Mouse (Mus musculus) ES-CJ7 (cell line): ENCODE data around the gene Mia3.
"Not testable (repeated sequence)": the region's sequence is repeated elsewhere in the genome, so short reads cannot be mapped to it uniquely, and the experiment has no call there.

Source experiments
- DNase-seq: peaks from one replicate; pipeline ENCODE4 v3.0.0; 2011; ENCODE audit warnings: low read depth, low spot score

Gene Mia3

DNA sequence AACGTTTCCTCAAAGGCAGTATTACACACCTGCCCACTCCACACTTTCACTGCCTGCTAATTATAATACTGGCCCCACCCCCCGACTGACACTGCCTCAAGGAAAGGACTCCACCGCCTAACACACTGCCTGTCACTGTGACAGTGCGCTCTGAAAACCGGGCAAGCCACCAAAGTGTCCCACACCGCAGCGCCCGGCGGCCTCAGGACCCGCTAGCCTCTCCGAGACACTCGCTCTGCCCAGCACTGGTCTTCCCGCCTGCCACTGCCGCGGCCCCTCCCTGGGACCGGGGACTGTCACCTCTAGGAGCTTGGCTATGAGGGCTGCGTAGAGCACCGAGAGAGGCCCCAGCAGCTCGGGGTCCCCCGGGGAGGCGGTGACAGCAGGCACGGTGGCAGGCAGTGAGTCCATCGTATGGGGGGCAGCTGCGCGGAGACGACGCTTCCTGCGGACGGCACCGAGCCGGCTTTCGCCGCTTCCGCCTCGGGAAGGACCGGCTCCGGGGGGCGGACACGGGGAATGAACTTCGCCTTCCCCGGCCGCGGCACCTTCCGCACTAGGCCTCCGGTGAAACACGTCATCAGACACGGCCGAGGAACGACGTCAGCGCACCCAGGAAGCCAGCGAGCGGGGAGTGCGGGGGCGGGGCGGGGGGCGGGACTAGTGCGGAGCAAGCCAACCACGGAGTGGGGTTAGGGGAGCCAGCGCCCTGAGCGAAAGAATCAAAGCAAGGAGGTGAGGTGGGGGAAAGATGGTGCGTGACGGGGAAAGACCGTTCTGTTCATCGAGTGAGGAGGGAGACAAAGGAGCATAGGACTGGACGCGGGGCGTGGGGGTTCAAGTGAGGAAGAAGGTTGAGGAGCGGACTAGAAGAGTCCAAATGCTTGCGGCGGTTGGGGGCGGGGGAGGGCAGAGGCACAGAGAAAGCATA is 24.2 kb downstream of the Mia3 start:
- peak; percentile 86 for DNase-seq

GRCm38 (mm10) chr1:183342902-183343301 is 26.5 kb downstream of the Mia3 start:
- not testable (repeated sequence) for DNase-seq

GRCm38 (mm10) chr1:183327171-183327570 is 42.2 kb downstream of the Mia3 start:
- no peak for DNase-seq

DNA sequence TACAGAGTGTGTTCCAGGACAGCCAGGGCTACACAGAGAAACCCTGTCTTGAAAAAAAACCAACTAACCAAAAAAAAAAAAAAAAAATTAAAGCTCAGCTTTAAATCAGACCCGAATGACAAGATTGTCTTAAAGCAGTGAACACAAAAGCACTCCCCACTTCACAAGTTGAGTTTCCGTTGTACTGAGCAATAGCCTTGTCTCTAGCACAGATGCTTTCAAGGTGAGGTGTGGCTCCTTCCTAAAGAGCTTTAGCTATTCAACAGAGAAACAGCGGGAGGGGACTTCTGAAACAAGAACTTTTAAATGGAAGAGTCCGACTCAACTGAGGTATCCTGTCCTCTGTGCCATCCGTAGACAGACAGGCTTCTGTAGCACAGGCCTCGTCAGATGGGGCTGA is 44.9 kb downstream of the Mia3 start:
- peak; percentile 95 for DNase-seq

DNA sequence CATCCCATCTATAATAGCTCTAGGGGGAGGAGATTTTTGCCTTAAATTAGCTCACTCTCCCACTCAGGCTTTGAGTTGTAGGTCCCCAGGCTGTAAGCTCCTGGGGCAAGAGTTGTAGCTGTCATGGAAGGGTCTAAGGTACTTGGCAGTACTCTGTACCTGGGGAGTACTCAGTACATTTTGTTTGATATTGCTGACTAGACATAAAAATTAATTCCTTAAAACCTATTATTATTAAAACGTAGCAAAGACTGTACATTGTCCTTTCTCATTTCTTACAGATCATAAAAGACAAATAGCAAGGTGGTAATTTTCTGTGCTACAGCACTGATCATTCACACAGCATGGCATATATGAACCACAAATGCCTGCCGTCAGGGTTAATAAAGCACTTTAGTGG is 45.4 kb downstream of the Mia3 start:
- no peak for DNase-seq

DNA sequence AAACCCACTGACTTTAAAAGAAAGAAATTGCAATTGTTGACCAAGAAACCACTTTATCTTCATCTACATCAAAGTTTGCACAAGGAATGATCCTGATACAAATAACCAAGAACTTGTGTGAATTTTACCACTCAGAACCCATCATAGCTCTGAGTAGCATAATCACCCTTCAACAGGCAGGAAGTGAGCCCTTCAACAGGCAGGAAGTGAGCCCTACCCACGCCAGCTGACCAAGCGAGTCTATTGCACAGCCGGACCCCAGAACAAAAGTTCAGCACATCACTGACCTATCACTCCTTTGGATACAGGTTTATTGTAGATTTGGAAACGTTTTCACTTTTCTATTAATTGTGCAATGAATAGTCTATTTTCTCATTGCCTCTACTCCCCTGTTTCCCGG is 46.9 kb downstream of the Mia3 start:
- not testable (repeated sequence) for DNase-seq

GRCm38 (mm10) chr1:183320708-183321107 is 48.6 kb downstream of the Mia3 start:
- no peak for DNase-seq

DNA sequence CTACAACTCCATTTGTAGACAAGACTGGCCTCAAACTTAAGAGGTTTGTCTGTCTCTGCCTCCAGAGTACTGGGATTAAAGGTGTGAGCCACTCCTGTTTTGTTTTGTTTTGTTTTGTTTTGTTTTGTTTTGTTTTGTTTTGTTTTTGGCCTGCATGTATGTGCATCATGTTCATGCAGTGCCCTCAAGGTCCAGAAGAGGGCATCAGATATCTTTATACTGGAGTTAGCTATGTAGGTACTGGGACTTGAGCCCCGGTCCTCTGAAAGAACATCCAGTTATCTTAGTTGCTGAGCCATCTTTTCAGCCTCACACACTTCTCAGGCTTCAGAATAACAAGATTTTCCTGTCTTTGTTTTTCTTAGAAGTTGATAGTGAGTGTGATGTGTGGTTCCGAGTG is 53.6 kb downstream of the Mia3 start:
- peak; percentile 62 for DNase-seq

- no peak for DNase-seq
Observed at GRCm38 (mm10) chr1:183312076-183312475, 57.3 kb downstream of the Mia3 start.

GRCm38 (mm10) chr1:183309601-183310000 is 59.8 kb downstream of the Mia3 start:
- not testable (repeated sequence) for DNase-seq

DNA sequence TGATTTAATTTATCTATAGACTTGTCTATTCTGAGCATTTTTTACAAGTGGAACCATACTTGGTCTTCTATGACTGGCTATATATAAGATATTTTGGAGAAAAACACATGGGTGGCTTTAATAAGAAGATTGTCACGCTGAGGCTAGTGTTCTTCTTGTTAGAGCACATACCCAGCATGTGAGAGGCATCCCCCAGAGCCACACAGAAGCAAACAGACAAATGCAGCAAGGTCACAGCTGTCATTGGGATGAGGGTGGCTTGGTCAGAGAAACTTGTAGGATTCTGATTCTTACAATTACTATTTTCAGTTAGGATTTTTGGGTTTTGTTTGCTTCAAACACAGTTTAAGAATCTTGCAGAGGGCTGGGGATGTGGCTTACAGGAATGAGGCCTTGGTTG is 60.9 kb downstream of the Mia3 start:
- DNase-seq, result no peak

DNA sequence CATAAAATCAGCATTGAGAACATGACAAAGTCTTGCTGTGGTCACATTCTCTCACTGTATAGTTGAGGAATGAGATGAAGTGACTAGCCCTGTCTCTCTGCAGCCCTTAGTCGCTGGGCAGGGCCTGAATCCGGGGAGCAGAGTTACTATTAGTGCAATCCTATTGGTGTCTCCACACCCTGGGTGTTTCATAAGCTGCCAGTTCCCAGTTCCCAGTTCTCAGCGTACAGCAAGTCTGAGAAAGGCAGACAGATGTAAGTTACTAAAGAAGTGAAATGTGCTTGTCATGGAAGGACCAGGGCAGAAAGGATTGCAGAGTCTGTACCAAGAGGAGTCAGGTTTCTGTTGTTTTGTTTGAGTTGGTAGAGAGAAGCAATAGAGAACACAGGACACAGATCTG is 61.8 kb downstream of the Mia3 start:
- no peak for DNase-seq

- DNase-seq, result peak; percentile 100
Observed at GRCm38 (mm10) chr1:183299161-183299560, 70.2 kb downstream of the Mia3 start.

- peak; percentile 35 for DNase-seq
Observed at GRCm38 (mm10) chr1:183297886-183298489, 71.4 kb downstream of the Mia3 start.

- peak; percentile 48 for DNase-seq
Observed at GRCm38 (mm10) chr1:183297473-183297885, 71.9 kb downstream of the Mia3 start.

- DNase-seq, result peak; percentile 93
Observed at GRCm38 (mm10) chr1:183296877-183297383, 72.4 kb downstream of the Mia3 start, which contains the start of gene Brox. Brox (minus strand) TSS chr1:183297269.

DNA sequence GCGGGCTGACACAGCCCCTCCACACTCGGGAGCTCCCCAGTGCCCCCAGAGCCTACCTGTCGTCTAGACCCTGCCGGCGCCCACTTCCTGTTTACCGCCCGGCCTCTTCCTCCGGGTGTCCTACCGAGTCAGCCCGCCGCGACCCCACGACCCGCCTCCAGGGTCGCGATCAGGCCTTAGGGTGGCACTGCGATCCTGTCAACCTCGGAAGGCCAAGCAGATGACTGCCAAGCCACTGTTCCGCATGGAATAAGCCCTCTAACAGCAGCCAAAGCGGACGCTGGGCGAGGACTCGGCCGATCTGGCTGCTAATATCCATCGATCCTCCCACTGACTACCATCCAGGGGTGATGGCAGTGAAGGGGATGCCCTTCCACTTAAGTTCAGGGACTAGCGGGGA is 72.9 kb downstream of the Mia3 start, which contains the start of gene Aida:
Gene Aida (plus strand): TSS at position 126 of the 400 bp plus-strand sequence.
- DNase-seq, result peak; percentile 65

DNA sequence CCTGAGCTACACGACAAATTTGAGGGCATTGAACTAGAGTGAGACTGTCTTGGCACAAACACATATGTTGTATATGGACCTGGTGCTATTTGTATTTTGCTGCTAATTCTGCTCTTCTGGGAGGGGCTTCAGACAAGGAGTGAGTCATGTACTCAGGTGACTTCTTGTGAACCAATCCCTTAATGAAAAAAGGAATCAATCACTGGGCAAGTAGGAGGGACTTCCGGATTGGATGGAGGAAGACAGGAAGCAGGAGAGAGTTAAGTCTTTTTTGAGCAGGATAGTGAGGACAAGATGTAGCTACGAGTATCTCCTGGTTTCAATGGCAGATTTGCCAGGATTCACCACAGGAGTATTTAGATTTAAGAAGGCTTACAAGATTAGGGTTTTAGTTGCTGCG is 79.8 kb downstream of the Mia3 start:
- peak; percentile 53 for DNase-seq

GRCm38 (mm10) chr1:183288351-183288750 is 81.0 kb downstream of the Mia3 start:
- DNase-seq, result no peak
